Mouse (Mus musculus): ENCODE measurements around the gene Map3k5. TPM values are rescaled to one million over a fixed set of nuclear protein-coding genes. Genes with fewer than 3 reads are reported as not detected.

Gene Map3k5
- polyA plus RNA-seq, 1 experiment from 2014 or later, result 2.7 TPM

- no peak for ATAC-seq (ENCODE audit: extremely low read depth, insufficient number of reproducible peaks, low FRiP score, low TSS enrichment)
- Histone ChIP-seq H3K27me3 (replicated peaks) (peaks cover 6% of the 10 kb centered on the region; the same call in 1 of the 2 replicates), H3K27ac (replicated peaks) (no peak overlapping the region), H3K9ac (no peak overlapping the region), H3K36me3 (peaks cover 5% of the 10 kb centered on the region; the same call in 1 of the 2 replicates), H3K4me2 (no peak overlapping the region), H3K4me1 (peaks cover 42% of the 10 kb centered on the region), H3K4me3 (no peak overlapping the region), H3K9me3 (peaks cover 6% of the 10 kb centered on the region; the same call in 1 of the 2 replicates)
- WGBS, result 70% methylated on average over 3 of the region's 3 CpGs
These were observed 57.1 kb downstream of the Map3k5 start for GRCm38 (mm10) chr10:19991237-19991865.

- H3K4me2 ChIP-seq, result no peak overlapping the region
- ATAC-seq (ENCODE audit: extremely low read depth, insufficient number of reproducible peaks, low FRiP score, low TSS enrichment), result no peak
- H3K9ac ChIP-seq, result no peak overlapping the region
- H3K27ac ChIP-seq (replicated peaks), result no peak overlapping the region
- WGBS, result 60% methylated on average over 3 of the region's 3 CpGs
- H3K36me3 ChIP-seq, result peaks cover under 1% of the 10 kb centered on the region; the same call in 1 of the 2 replicates
- H3K4me1 ChIP-seq, result peaks cover 42% of the 10 kb centered on the region
- H3K4me3 ChIP-seq, result no peak overlapping the region
- H3K27me3 ChIP-seq (replicated peaks), result peaks cover 6% of the 10 kb centered on the region; the same call in 1 of the 2 replicates
- peaks cover under 1% of the 10 kb centered on the region; the same call in 1 of the 2 replicates for H3K9me3 ChIP-seq
These were observed 57.6 kb downstream of the Map3k5 start for GRCm38 (mm10) chr10:19991866-19992252.

GRCm38 (mm10) chr10:19994469-19995450 lies 60.5 kb downstream of the Map3k5 start:
- no peak for ATAC-seq (ENCODE audit: extremely low read depth, insufficient number of reproducible peaks, low FRiP score, low TSS enrichment)
- Histone ChIP-seq H3K27ac (replicated peaks) (no peak overlapping the region), H3K4me2 (no peak overlapping the region), H3K9me3 (peaks cover 4% of the 10 kb centered on the region; the same call in 1 of the 2 replicates), H3K27me3 (replicated peaks) (peaks cover 29% of the 10 kb centered on the region), H3K4me1 (peaks cover 46% of the 10 kb centered on the region), H3K9ac (no peak overlapping the region), H3K4me3 (no peak overlapping the region), H3K36me3 (no peaks in the 10 kb centered on the region)
- WGBS, result 44% methylated on average over 14 of the region's 14 CpGs

- WGBS, result 66% methylated on average over 3 of the region's 3 CpGs
- no peak overlapping the region for H3K27ac ChIP-seq (replicated peaks)
- no peak overlapping the region for H3K4me3 ChIP-seq
- peaks cover 34% of the 10 kb centered on the region for H3K27me3 ChIP-seq (replicated peaks)
- H3K4me2 ChIP-seq, result no peak overlapping the region
- H3K36me3 ChIP-seq, result no peaks in the 10 kb centered on the region; the same call in 1 of the 2 replicates
- peaks cover 39% of the 10 kb centered on the region for H3K4me1 ChIP-seq
- H3K9me3 ChIP-seq, result peaks cover 4% of the 10 kb centered on the region; the same call in 1 of the 2 replicates
- H3K9ac ChIP-seq, result no peak overlapping the region
- ATAC-seq (ENCODE audit: extremely low read depth, insufficient number of reproducible peaks, low FRiP score, low TSS enrichment), result no peak
These were observed 61.9 kb downstream of the Map3k5 start for GRCm38 (mm10) chr10:19996151-19996550.

GRCm38 (mm10) chr10:19999703-20000407 lies 65.6 kb downstream of the Map3k5 start:
- H3K9me3 ChIP-seq, result peaks cover 4% of the 10 kb centered on the region; the same call in 1 of the 2 replicates
- H3K36me3 ChIP-seq, result no peaks in the 10 kb centered on the region; the same call in 1 of the 2 replicates
- no peak overlapping the region for H3K27ac ChIP-seq (replicated peaks)
- WGBS, result 65% methylated on average over 4 of the region's 4 CpGs
- ATAC-seq (ENCODE audit: extremely low read depth, insufficient number of reproducible peaks, low FRiP score, low TSS enrichment), result no peak
- no peak overlapping the region for H3K4me2 ChIP-seq
- no peak overlapping the region for H3K9ac ChIP-seq
- H3K27me3 ChIP-seq (replicated peaks), result peaks cover 37% of the 10 kb centered on the region
- peaks cover 32% of the 10 kb centered on the region for H3K4me1 ChIP-seq
- H3K4me3 ChIP-seq, result no peak overlapping the region

GRCm38 (mm10) chr10:20000408-20000770 lies 66.1 kb downstream of the Map3k5 start:
- no peak for ATAC-seq (ENCODE audit: extremely low read depth, insufficient number of reproducible peaks, low FRiP score, low TSS enrichment)
- Histone ChIP-seq H3K9me3 (peaks cover 4% of the 10 kb centered on the region; the same call in 1 of the 2 replicates), H3K27me3 (replicated peaks) (peaks cover 40% of the 10 kb centered on the region), H3K9ac (no peak overlapping the region), H3K4me3 (no peak overlapping the region), H3K27ac (replicated peaks) (no peak overlapping the region), H3K4me1 (peaks cover 27% of the 10 kb centered on the region), H3K36me3 (no peaks in the 10 kb centered on the region; the same call in 1 of the 2 replicates), H3K4me2 (no peak overlapping the region)
- WGBS, result 68% methylated on average over 8 of the region's 8 CpGs

- ATAC-seq (ENCODE audit: extremely low read depth, insufficient number of reproducible peaks, low FRiP score, low TSS enrichment), result no peak
- Histone ChIP-seq H3K4me1 (peaks cover 30% of the 10 kb centered on the region), H3K4me3 (no peak overlapping the region), H3K9me3 (peaks cover 4% of the 10 kb centered on the region; the same call in 1 of the 2 replicates), H3K27ac (replicated peaks) (no peak overlapping the region), H3K4me2 (no peak overlapping the region), H3K36me3 (no peaks in the 10 kb centered on the region; the same call in 1 of the 2 replicates), H3K27me3 (replicated peaks) (peaks cover 43% of the 10 kb centered on the region), H3K9ac (no peak overlapping the region)
- 33% methylated on average over 5 of the region's 5 CpGs for WGBS
These were observed 67.7 kb downstream of the Map3k5 start for GRCm38 (mm10) chr10:20001990-20002389.

GRCm38 (mm10) chr10:20003006-20003405 lies 68.7 kb downstream of the Map3k5 start:
- no peaks in the 10 kb centered on the region; the same call in 1 of the 2 replicates for H3K36me3 ChIP-seq
- H3K9ac ChIP-seq, result no peak overlapping the region
- H3K9me3 ChIP-seq, result no peaks in the 10 kb centered on the region
- H3K27me3 ChIP-seq (replicated peaks), result peaks cover 36% of the 10 kb centered on the region
- no peak overlapping the region for H3K27ac ChIP-seq (replicated peaks)
- ATAC-seq (ENCODE audit: extremely low read depth, insufficient number of reproducible peaks, low FRiP score, low TSS enrichment), result no peak
- H3K4me2 ChIP-seq, result no peak overlapping the region
- H3K4me3 ChIP-seq, result no peak overlapping the region
- 58% methylated on average over 5 of the region's 5 CpGs for WGBS
- peaks cover 30% of the 10 kb centered on the region for H3K4me1 ChIP-seq

- ATAC-seq (ENCODE audit: extremely low read depth, insufficient number of reproducible peaks, low FRiP score, low TSS enrichment), result no peak
- Histone ChIP-seq H3K27ac (replicated peaks) (no peak overlapping the region), H3K4me2 (no peak overlapping the region), H3K9me3 (no peaks in the 10 kb centered on the region), H3K4me3 (no peak overlapping the region), H3K4me1 (peaks cover 26% of the 10 kb centered on the region), H3K9ac (no peak overlapping the region), H3K27me3 (replicated peaks) (peaks cover 20% of the 10 kb centered on the region), H3K36me3 (no peaks in the 10 kb centered on the region; the same call in 1 of the 2 replicates)
- 67% methylated on average over 4 of the region's 4 CpGs for WGBS
These were observed 70.5 kb downstream of the Map3k5 start for GRCm38 (mm10) chr10:20004786-20005185.

- H3K4me3 ChIP-seq, result no peak overlapping the region
- H3K27ac ChIP-seq (replicated peaks), result no peak overlapping the region
- H3K4me2 ChIP-seq, result no peak overlapping the region
- WGBS, result 89% methylated on average over 6 of the region's 6 CpGs
- peaks cover 22% of the 10 kb centered on the region for H3K4me1 ChIP-seq
- ATAC-seq (ENCODE audit: extremely low read depth, insufficient number of reproducible peaks, low FRiP score, low TSS enrichment), result no peak
- no peaks in the 10 kb centered on the region; the same call in 1 of the 2 replicates for H3K36me3 ChIP-seq
- H3K27me3 ChIP-seq (replicated peaks), result peaks cover 16% of the 10 kb centered on the region
- no peaks in the 10 kb centered on the region for H3K9me3 ChIP-seq
- H3K9ac ChIP-seq, result no peak overlapping the region
These were observed 71.2 kb downstream of the Map3k5 start for GRCm38 (mm10) chr10:20005491-20005952.

Data from heart, embryonic 13.5 days (tissue).